In the genomic region with DNA sequence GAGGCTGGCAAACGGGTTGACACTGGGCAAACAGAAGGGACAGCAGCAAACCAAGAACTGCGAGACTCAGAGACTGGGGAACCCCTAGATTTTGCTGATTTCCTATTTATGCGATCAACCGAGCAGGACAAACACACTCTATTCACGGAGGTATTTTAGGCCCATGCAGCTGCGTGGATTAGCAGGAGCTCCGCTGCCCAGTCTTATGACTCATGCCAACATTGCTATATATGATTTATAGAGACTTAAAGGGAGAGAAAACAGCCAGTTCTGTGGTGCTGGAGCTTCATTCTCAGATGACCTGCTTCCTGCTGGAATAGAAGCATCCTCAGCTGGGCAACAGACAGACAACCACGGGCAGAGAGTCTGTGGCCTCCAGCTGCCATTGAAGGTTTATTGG, we compare ENCODE assay signal across 20 mouse cellular contexts.
DNase-seq lines count a peak whose midpoint lies in the region; ATAC-seq lines count a peak whose summit lies in the region.
"Had no signal": no experiment of that assay in that cellular context is flagged by ENCODE, and none has a peak within 500 bp of the region (broad histone marks: within the 10 kb centered on the region; RNA-seq: fewer than 3 reads in every experiment).

No protein-coding gene starts in this region.

- peak; percentile 26 to 45 for DNase-seq in right cerebral cortex, adult 2 months (ENCODE audit: low spot score in 2 of 2)
- no peak for DNase-seq in right cerebral cortex, postnatal 4 days
- peak; percentile 56 for DNase-seq in MN1 (ENCODE audit: low spot score)
- DNase-seq in layer of hippocampus, postnatal 25 days (ENCODE audit: extremely low spot score in 1 of 2, low spot score in 1 of 2), result no peak
- no peak for DNase-seq in adrenal gland, adult 2 months
- DNase-seq in kidney, adult 18-20 months, result no peak
- DNase-seq: adrenal gland, postnatal 14 days; cerebellum, adult 9-10 months; gastrocnemius, postnatal 10 days; kidney, postnatal 36 days; lung, adult 18-20 months; lung, postnatal 14 days; midbrain, embryonic 14.5 days; right cerebral cortex, adult 18-20 months; spleen, adult 18-20 months; thymus, postnatal 25 days had no signal

- peak; percentile 13; the same call in 1 of the 2 replicates for ATAC-seq in common myeloid progenitor, adult 5-6 weeks (replicated peaks; ENCODE audit: low read depth, poor library complexity, severe bottlenecking)
- ATAC-seq: activated CD4-positive, CD25-positive, alpha-beta regulatory T cell, adult 4 months; intestine, postnatal 0 days; liver, embryonic 12.5 days had no signal

Comparison
In these comparisons a context has a peak if more than half of its experiments do, and no peak if none do; other contexts are left out.
1. DNase-seq: peak in right cerebral cortex, adult 2 months (2 of 2) and MN1 (single experiment); none in right cerebral cortex, postnatal 4 days (single experiment), layer of hippocampus, postnatal 25 days (0 of 2), adrenal gland, adult 2 months (single experiment) and kidney, adult 18-20 months (single experiment).